9 mouse cellular contexts compared by ENCODE assay signal in genomic region chr11:54884937-54885336, GRCm38 (mm10). TPM values are rescaled to one million over a fixed set of nuclear protein-coding genes. Genes with fewer than 3 reads are reported as not detected.
DNase-seq lines count a peak whose midpoint lies in the region; ATAC-seq lines count a peak whose summit lies in the region.
"Had no signal": no experiment of that assay in that cellular context is flagged by ENCODE, and none has a peak within 500 bp of the region (broad histone marks: within the 10 kb centered on the region; RNA-seq: fewer than 3 reads in every experiment).

No protein-coding gene starts in this region.

- no peak overlapping the region for H3K27ac ChIP-seq in embryonic facial prominence, embryonic 14.5 days (replicated peaks; ENCODE audit: low read depth, low read length)
- peak overlapping the region; percentile 52; the same call in 1 of the 2 replicates for H3K27ac ChIP-seq in liver, embryonic 12.5 days
- peak overlapping the region; percentile 26 for H3K27ac ChIP-seq in stomach, embryonic 16.5 days (ENCODE audit: low read length)
- no peak overlapping the region for H3K27ac ChIP-seq in forebrain, embryonic 14.5 days (ENCODE audit: low read depth, low read length)
- H3K27ac ChIP-seq: midbrain, embryonic 12.5 days had no signal

- no peaks in the 10 kb centered on the region for H3K27me3 ChIP-seq in embryonic facial prominence, embryonic 14.5 days (replicated peaks; ENCODE audit: control insufficient read depth, insufficient read depth, low read length)
- no peaks in the 10 kb centered on the region for H3K27me3 ChIP-seq in liver, embryonic 12.5 days (replicated peaks)
- no peaks in the 10 kb centered on the region for H3K27me3 ChIP-seq in stomach, embryonic 16.5 days (ENCODE audit: control insufficient read depth, insufficient read depth, low read length)
- no peaks in the 10 kb centered on the region for H3K27me3 ChIP-seq in forebrain, embryonic 14.5 days (replicated peaks; ENCODE audit: control insufficient read depth, insufficient read depth, low read length)

- no peaks in the 10 kb centered on the region for H3K9me3 ChIP-seq in embryonic facial prominence, embryonic 14.5 days (ENCODE audit: control insufficient read depth, low read length)
- no peaks in the 10 kb centered on the region for H3K9me3 ChIP-seq in liver, embryonic 12.5 days (replicated peaks)
- H3K9me3 ChIP-seq in stomach, embryonic 16.5 days (replicated peaks; ENCODE audit: control insufficient read depth, low read length) = no peaks in the 10 kb centered on the region
- no peaks in the 10 kb centered on the region for H3K9me3 ChIP-seq in forebrain, embryonic 14.5 days (replicated peaks; ENCODE audit: control insufficient read depth, low read length)
- H3K9me3 ChIP-seq: midbrain, embryonic 12.5 days had no signal

- no peak overlapping the region for H3K4me2 ChIP-seq in embryonic facial prominence, embryonic 14.5 days (ENCODE audit: low read depth, low read length)
- H3K4me2 ChIP-seq in liver, embryonic 12.5 days = no peak overlapping the region
- H3K4me2 ChIP-seq in stomach, embryonic 16.5 days (ENCODE audit: low read depth, low read length) = no peak overlapping the region
- H3K4me2 ChIP-seq in forebrain, embryonic 14.5 days (ENCODE audit: low read length) = no peak overlapping the region
- H3K4me2 ChIP-seq: midbrain, embryonic 12.5 days had no signal

- H3K4me3 ChIP-seq in embryonic facial prominence, embryonic 14.5 days (ENCODE audit: low read depth, low read length) = no peak overlapping the region
- no peak overlapping the region for H3K4me3 ChIP-seq in liver, embryonic 12.5 days
- no peak overlapping the region for H3K4me3 ChIP-seq in stomach, embryonic 16.5 days (replicated peaks; ENCODE audit: low read length)
- H3K4me3 ChIP-seq in forebrain, embryonic 14.5 days (ENCODE audit: low read depth, low read length) = no peak overlapping the region
- H3K4me3 ChIP-seq: midbrain, embryonic 12.5 days had no signal

- 8% methylated on average over 5 of the region's 5 CpGs for WGBS in embryonic facial prominence, embryonic 14.5 days
- 24% methylated on average over 5 of the region's 5 CpGs for WGBS in liver, embryonic 12.5 days (ENCODE audit: insufficient replicate concordance)
- WGBS in stomach, embryonic 16.5 days = 18% methylated on average over 5 of the region's 5 CpGs
- 39% methylated on average over 5 of the region's 5 CpGs for WGBS in forebrain, embryonic 14.5 days

- intact Hi-C loops in heart, postnatal 36 days (cut with DNase I) = loop anchor here (5.0 kb wide), 1 partner anchor 152 kb away; no protein-coding TSS in a partner anchor

- peaks cover 6% of the 10 kb centered on the region for H3K4me1 ChIP-seq in embryonic facial prominence, embryonic 14.5 days (ENCODE audit: control insufficient read depth, insufficient read depth, low read length)
- H3K4me1 ChIP-seq in liver, embryonic 12.5 days = peaks cover 24% of the 10 kb centered on the region
- peaks cover 10% of the 10 kb centered on the region for H3K4me1 ChIP-seq in stomach, embryonic 16.5 days (ENCODE audit: control insufficient read depth, insufficient read depth, low read length)
- no peaks in the 10 kb centered on the region; the same call in 1 of the 2 replicates for H3K4me1 ChIP-seq in forebrain, embryonic 14.5 days (ENCODE audit: control insufficient read depth, insufficient read depth, low read length)

- ATAC-seq in embryonic facial prominence, embryonic 14.5 days (ENCODE audit: low read depth) = no peak
- ATAC-seq in liver, embryonic 12.5 days = 0 out of 2 replicates have a peak, but pooled peaks have one; percentile 25
- ATAC-seq in stomach, embryonic 16.5 days (ENCODE audit: insufficient read depth, low FRiP score) = peak; percentile 45; the same call in 1 of the 2 replicates
- no peak for ATAC-seq in forebrain, embryonic 14.5 days

- peak; percentile 80 for DNase-seq in adrenal gland, postnatal 14 days
- peak; percentile 46 for DNase-seq in embryonic facial prominence, embryonic 14.5 days (ENCODE audit: low spot score)
- DNase-seq in heart, postnatal 36 days = peak; percentile 67 to 70
- no peak for DNase-seq in cerebellum, adult 11 months
- no peak for DNase-seq in right cerebral cortex, postnatal 4 days
- no peak for DNase-seq in forebrain, embryonic 14.5 days (ENCODE audit: low spot score)

- H3K36me3 ChIP-seq in embryonic facial prominence, embryonic 14.5 days (ENCODE audit: control insufficient read depth, insufficient read depth, low read length) = no peaks in the 10 kb centered on the region
- no peaks in the 10 kb centered on the region for H3K36me3 ChIP-seq in liver, embryonic 12.5 days
- no peaks in the 10 kb centered on the region for H3K36me3 ChIP-seq in stomach, embryonic 16.5 days (ENCODE audit: control insufficient read depth, insufficient read depth, low read length)
- H3K36me3 ChIP-seq in forebrain, embryonic 14.5 days (ENCODE audit: control insufficient read depth, insufficient read depth, low read length) = no peaks in the 10 kb centered on the region
- H3K36me3 ChIP-seq: midbrain, embryonic 12.5 days had no signal

- H3K9ac ChIP-seq in embryonic facial prominence, embryonic 14.5 days (ENCODE audit: low read depth, low read length) = no peak overlapping the region
- no peak overlapping the region for H3K9ac ChIP-seq in liver, embryonic 12.5 days
- H3K9ac ChIP-seq in stomach, embryonic 16.5 days (ENCODE audit: low read length) = no peak overlapping the region
- H3K9ac ChIP-seq in forebrain, embryonic 14.5 days (ENCODE audit: low read length) = no peak overlapping the region
- H3K9ac ChIP-seq: midbrain, embryonic 12.5 days had no signal

RNA-seq across cellular contexts. Expression of gene Gpx3, which starts 17.3 kb away (rescaled TPM):
- 308 and 532 TPM in 2 replicates for total RNA-seq in adrenal gland, postnatal 14 days (2021)
- 67.7 and 89.8 TPM in 2 replicates for polyA plus RNA-seq in embryonic facial prominence, embryonic 14.5 days (2014; fragmentation: Nextera tagmentation; extraction: Ambion mirVana)
- total RNA-seq in heart, postnatal 36 days (2021) = 100 to 1,000 TPM; 189 to 218 TPM
- polyA plus RNA-seq in liver, embryonic 12.5 days (2016; fragmentation: Nextera tagmentation; extraction: Ambion mirVana) = 30.9 and 32.9 TPM in 2 replicates
- polyA plus RNA-seq in stomach, embryonic 16.5 days (2015; fragmentation: Nextera tagmentation; extraction: Ambion mirVana) = 174 and 187 TPM in 2 replicates
- polyA plus RNA-seq in forebrain, embryonic 14.5 days (2014; fragmentation: Nextera tagmentation; extraction: Ambion mirVana) = 19.4 and 24.4 TPM in 2 replicates

RNA-seq across cellular contexts. Expression of gene Hint1, which starts 18.8 kb away (rescaled TPM):
- total RNA-seq in adrenal gland, postnatal 14 days (2021) = 379 and 380 TPM in 2 replicates
- polyA plus RNA-seq in embryonic facial prominence, embryonic 14.5 days (2014; fragmentation: Nextera tagmentation; extraction: Ambion mirVana) = 583 and 620 TPM in 2 replicates
- total RNA-seq in heart, postnatal 36 days (2021) = 100 to 1,000 TPM; 292 to 340 TPM
- polyA plus RNA-seq in liver, embryonic 12.5 days (2016; fragmentation: Nextera tagmentation; extraction: Ambion mirVana) = 479 and 518 TPM in 2 replicates
- 505 and 634 TPM in 2 replicates for polyA plus RNA-seq in stomach, embryonic 16.5 days (2015; fragmentation: Nextera tagmentation; extraction: Ambion mirVana)
- polyA plus RNA-seq in forebrain, embryonic 14.5 days (2014; fragmentation: Nextera tagmentation; extraction: Ambion mirVana) = 757 and 875 TPM in 2 replicates

RNA-seq across cellular contexts. Expression of gene Lyrm7, which starts 24.2 kb away (rescaled TPM):
- 18.5 and 26.0 TPM in 2 replicates for total RNA-seq in adrenal gland, postnatal 14 days (2021)
- polyA plus RNA-seq in embryonic facial prominence, embryonic 14.5 days (2014; fragmentation: Nextera tagmentation; extraction: Ambion mirVana) = 10.6 and 11.3 TPM in 2 replicates
- 10 to 100 TPM; 37.9 to 39.0 TPM for total RNA-seq in heart, postnatal 36 days (2021)
- 6.7 and 7.6 TPM in 2 replicates for polyA plus RNA-seq in liver, embryonic 12.5 days (2016; fragmentation: Nextera tagmentation; extraction: Ambion mirVana)
- 10.5 and 10.6 TPM in 2 replicates for polyA plus RNA-seq in stomach, embryonic 16.5 days (2015; fragmentation: Nextera tagmentation; extraction: Ambion mirVana)
- polyA plus RNA-seq in forebrain, embryonic 14.5 days (2014; fragmentation: Nextera tagmentation; extraction: Ambion mirVana) = 11.4 and 13.2 TPM in 2 replicates

Comparison
In these comparisons a context has a peak if more than half of its experiments do, and no peak if none do; other contexts are left out.
1. DNase-seq: peak in adrenal gland, postnatal 14 days (single experiment), embryonic facial prominence, embryonic 14.5 days (single experiment) and heart, postnatal 36 days (2 of 2); none in cerebellum, adult 11 months (single experiment), right cerebral cortex, postnatal 4 days (single experiment) and forebrain, embryonic 14.5 days (single experiment).
2. ATAC-seq: peak in liver, embryonic 12.5 days (single experiment) and stomach, embryonic 16.5 days (single experiment); none in embryonic facial prominence, embryonic 14.5 days (single experiment) and forebrain, embryonic 14.5 days (single experiment).
3. H3K27ac ChIP-seq: peak in liver, embryonic 12.5 days (single experiment) and stomach, embryonic 16.5 days (single experiment); none in embryonic facial prominence, embryonic 14.5 days (single experiment) and forebrain, embryonic 14.5 days (single experiment).